ENCODE assay signal across 8 mouse cellular contexts in the genomic region with DNA sequence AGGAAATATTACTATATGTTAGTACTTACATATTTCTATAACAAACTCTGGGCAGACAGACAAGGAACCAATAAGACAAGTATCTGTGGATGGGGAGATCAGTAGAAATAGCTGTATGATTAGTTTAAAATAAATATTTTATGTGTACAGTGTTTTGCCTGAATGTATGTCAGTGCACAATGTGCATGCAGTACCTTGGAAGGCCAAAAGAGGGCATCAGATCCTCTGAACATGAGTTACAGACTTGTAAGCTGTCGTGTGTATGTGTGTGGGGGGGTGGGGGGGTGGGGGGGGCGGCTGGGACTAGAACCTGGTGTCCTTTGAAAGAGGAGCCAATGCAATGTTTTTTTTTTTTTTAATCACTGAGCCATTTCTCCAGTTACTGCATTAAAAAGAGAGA. TPM values are rescaled to one million over a fixed set of nuclear protein-coding genes. Genes with fewer than 3 reads are reported as not detected.
DNase-seq lines count a peak whose midpoint lies in the region; ATAC-seq and TF ChIP-seq lines count a peak whose summit lies in the region.

No protein-coding gene starts in this region.

- no peaks in the 10 kb centered on the region for H3K4me1 ChIP-seq in forebrain, embryonic 14.5 days (ENCODE audit: control insufficient read depth, insufficient read depth, low read length)
- no peaks in the 10 kb centered on the region for H3K4me1 ChIP-seq in forebrain, embryonic 15.5 days
- no peaks in the 10 kb centered on the region for H3K4me1 ChIP-seq in lung, adult 2 months (ENCODE audit: control insufficient read depth, insufficient read depth, low read length)

- H3K4me2 ChIP-seq in forebrain, embryonic 14.5 days (ENCODE audit: low read length), result no peak overlapping the region
- H3K4me2 ChIP-seq in forebrain, embryonic 15.5 days (replicated peaks), result no peak overlapping the region

- peak; percentile 17; the same call in 1 of the 2 replicates for TF ChIP-seq CTCF in lung, adult 2 months (IDR thresholded peaks at IDR 0.05; ENCODE audit: insufficient read depth, low read length)

- H3K4me3 ChIP-seq in forebrain, embryonic 14.5 days (ENCODE audit: low read depth, low read length), result no peak overlapping the region
- no peak overlapping the region for H3K4me3 ChIP-seq in forebrain, embryonic 15.5 days
- H3K4me3 ChIP-seq in lung, adult 2 months (replicated peaks; ENCODE audit: extremely low read depth, low read depth, low read length), result no peak overlapping the region

- TF ChIP-seq POLR2A in lung, adult 2 months (IDR thresholded peaks at IDR 0.05; ENCODE audit: borderline replicate concordance, extremely low read depth, low read depth, low read length), result no peak

- H3K9me3 ChIP-seq in forebrain, embryonic 14.5 days (replicated peaks; ENCODE audit: control insufficient read depth, low read length), result no peaks in the 10 kb centered on the region
- H3K9me3 ChIP-seq in forebrain, embryonic 15.5 days, result no peaks in the 10 kb centered on the region

- no peak for ATAC-seq in forebrain, embryonic 14.5 days
- ATAC-seq in forebrain, embryonic 15.5 days (replicated peaks), result no peak
- peak; percentile 58; the same call in 1 of the 2 replicates for ATAC-seq in granulocyte monocyte progenitor cell, adult 5-6 weeks (replicated peaks; ENCODE audit: poor library complexity, severe bottlenecking)

- H3K9ac ChIP-seq in forebrain, embryonic 14.5 days (ENCODE audit: low read length), result no peak overlapping the region
- no peak overlapping the region for H3K9ac ChIP-seq in forebrain, embryonic 15.5 days (replicated peaks)

- 8% methylated on average over 2 of the region's 2 CpGs for WGBS in forebrain, embryonic 14.5 days
- 2% methylated on average over 2 of the region's 2 CpGs for WGBS in forebrain, embryonic 15.5 days
- WGBS in lung, adult 2 months, result 5% methylated on average over 2 of the region's 2 CpGs

- no peaks in the 10 kb centered on the region for H3K36me3 ChIP-seq in forebrain, embryonic 14.5 days (ENCODE audit: control insufficient read depth, insufficient read depth, low read length)
- no peaks in the 10 kb centered on the region for H3K36me3 ChIP-seq in forebrain, embryonic 15.5 days

- H3K27me3 ChIP-seq in forebrain, embryonic 14.5 days (replicated peaks; ENCODE audit: control insufficient read depth, insufficient read depth, low read length), result no peaks in the 10 kb centered on the region
- no peaks in the 10 kb centered on the region for H3K27me3 ChIP-seq in forebrain, embryonic 15.5 days

- H3K27ac ChIP-seq in forebrain, embryonic 14.5 days (ENCODE audit: low read depth, low read length), result no peak overlapping the region
- H3K27ac ChIP-seq in forebrain, embryonic 15.5 days (replicated peaks), result no peak overlapping the region

- peak; percentile 80 for DNase-seq in forebrain, embryonic 14.5 days (ENCODE audit: low spot score)
- peak; percentile 9 for DNase-seq in ovary, postnatal 14 days (ENCODE audit: low spot score)
- no peak for DNase-seq in ovary, postnatal 10 days (ENCODE audit: low spot score)
- peak; percentile 37 for DNase-seq in c-Kit-positive CD71-positive TER-119-positive erythroid progenitor cells, embryonic 14.5 days (ENCODE audit: low spot score)
- DNase-seq in lung, adult 2 months, result peak; percentile 27
- peak; percentile 21 for DNase-seq in telencephalon, adult 2 months (ENCODE audit: low read depth, low spot score)

RNA-seq across cellular contexts. Expression of a gene that starts 15.5 kb away (rescaled TPM):
- not detected in 2 replicates for polyA plus RNA-seq in forebrain, embryonic 14.5 days (2014; fragmentation: Nextera tagmentation; extraction: Ambion mirVana)
- polyA plus RNA-seq in forebrain, embryonic 15.5 days (2015; fragmentation: Nextera tagmentation; extraction: Ambion mirVana), result 0.08 and 0.14 TPM in 2 replicates
- not detected in 2 replicates for total RNA-seq in granulocyte monocyte progenitor cell, adult 5-6 weeks (2014; fragmentation: Nextera tagmentation)
- total RNA-seq in granulocyte monocyte progenitor cell, adult 5-6 weeks (2017), result not detected in 2 replicates
- polyA plus RNA-seq in lung, adult 2 months (2012; rRNA removed), result 0.06 TPM in 1 of 2 replicates, not detected in the other

RNA-seq across cellular contexts. Expression of a gene that starts 41.7 kb away (rescaled TPM):
- 2.0 and 2.5 TPM in 2 replicates for polyA plus RNA-seq in forebrain, embryonic 14.5 days (2014; fragmentation: Nextera tagmentation; extraction: Ambion mirVana)
- 2.5 and 3.0 TPM in 2 replicates for polyA plus RNA-seq in forebrain, embryonic 15.5 days (2015; fragmentation: Nextera tagmentation; extraction: Ambion mirVana)
- total RNA-seq in granulocyte monocyte progenitor cell, adult 5-6 weeks (2014; fragmentation: Nextera tagmentation), result not detected in 2 replicates
- 0.62 TPM in 1 of 2 replicates, not detected in the other for total RNA-seq in granulocyte monocyte progenitor cell, adult 5-6 weeks (2017)
- 4.7 and 5.5 TPM in 2 replicates for polyA plus RNA-seq in lung, adult 2 months (2012; rRNA removed)
